Mouse (Mus musculus) kidney, postnatal 36 days (tissue): ENCODE measurements at regions not wholly inside any gene's neighbourhood (a gene's known extent, or its start where the extent isn't known, plus 50 kb on each side); places are given as distances from the start of the nearest gene placed in this dataset.

Experiments used
- DNase-seq, 2 experiments: peaks; one replicate each; pipeline ENCODE4 v3.0.0; 2021 to 2022; ENCODE audit warnings: mixed read lengths in 2 of 2

GRCm38 (mm10) chr10:21672171-21672570 lies 79.2 kb downstream of the 1700020N01Rik start:
- DNase-seq, result peak in 1 of 2 experiments; percentile 19

GRCm38 (mm10) chr10:21672666-21673065 lies 79.7 kb downstream of the 1700020N01Rik start:
- peak; percentile 29 to 39 for DNase-seq

GRCm38 (mm10) chr10:21673831-21674230 lies 80.9 kb downstream of the 1700020N01Rik start:
- no peak for DNase-seq

- no peak for DNase-seq
Observed at GRCm38 (mm10) chr10:21675786-21676185, 82.8 kb downstream of the 1700020N01Rik start.

GRCm38 (mm10) chr10:21677911-21678310 lies 85.0 kb downstream of the 1700020N01Rik start:
- DNase-seq, result no peak

- DNase-seq, result no peak
Observed at GRCm38 (mm10) chr10:21678372-21678771, 85.4 kb downstream of the 1700020N01Rik start.

GRCm38 (mm10) chr10:21678811-21679451 lies 86.0 kb downstream of the 1700020N01Rik start:
- peak; percentile 61 to 70 for DNase-seq

- no peak for DNase-seq
Observed at GRCm38 (mm10) chr10:21680789-21681188, 87.8 kb downstream of the 1700020N01Rik start.

GRCm38 (mm10) chr10:21684286-21685013 lies 91.5 kb downstream of the 1700020N01Rik start:
- DNase-seq, result peak; percentile 41 to 49

GRCm38 (mm10) chr10:21685122-21685798 lies 92.3 kb downstream of the 1700020N01Rik start:
- DNase-seq, result peak; percentile 54 to 78

GRCm38 (mm10) chr10:21686060-21686459 lies 93.1 kb downstream of the 1700020N01Rik start:
- DNase-seq, result peak; percentile 52 to 66

- DNase-seq, result no peak
Observed at GRCm38 (mm10) chr10:21687484-21687883, 94.5 kb downstream of the 1700020N01Rik start.

GRCm38 (mm10) chr10:21688513-21688912 lies 95.6 kb downstream of the 1700020N01Rik start:
- DNase-seq, result no peak

- DNase-seq, result peak; percentile 67 to 80
Observed at GRCm38 (mm10) chr10:21689847-21690269, 96.9 kb downstream of the 1700020N01Rik start.

- DNase-seq, result peak; percentile 31 to 50
Observed at GRCm38 (mm10) chr10:21695185-21695584, 102.2 kb downstream of the 1700020N01Rik start.

- DNase-seq, result no peak
Observed at GRCm38 (mm10) chr10:21696671-21697070, 103.7 kb downstream of the 1700020N01Rik start.

- DNase-seq, result peak; percentile 19 to 48
Observed at GRCm38 (mm10) chr10:21701580-21701979, 108.6 kb downstream of the 1700020N01Rik start.

- no peak for DNase-seq
Observed at GRCm38 (mm10) chr10:21702134-21702533, 109.2 kb downstream of the 1700020N01Rik start.

- DNase-seq, result no peak
Observed at GRCm38 (mm10) chr10:21711866-21712265, 118.9 kb downstream of the 1700020N01Rik start.

GRCm38 (mm10) chr10:21712828-21713227 lies 119.9 kb downstream of the 1700020N01Rik start:
- DNase-seq, result no peak

GRCm38 (mm10) chr10:21715436-21715835 lies 122.5 kb downstream of the 1700020N01Rik start:
- DNase-seq, result no peak

- no peak for DNase-seq
Observed at GRCm38 (mm10) chr10:21718189-21718588, 125.2 kb downstream of the 1700020N01Rik start.

- DNase-seq, result peak in 1 of 2 experiments; percentile 13
Observed at GRCm38 (mm10) chr10:21724351-21724750, 131.4 kb downstream of the 1700020N01Rik start.
